Mouse (Mus musculus): ENCODE results near the gene Tnfrsf25. TPM values are rescaled to one million over a fixed set of nuclear protein-coding genes. Genes with fewer than 3 reads are reported as not detected.

Gene Tnfrsf25
- polyA plus RNA-seq, 1 experiment from 2014 or later = 0.91 TPM

DNA sequence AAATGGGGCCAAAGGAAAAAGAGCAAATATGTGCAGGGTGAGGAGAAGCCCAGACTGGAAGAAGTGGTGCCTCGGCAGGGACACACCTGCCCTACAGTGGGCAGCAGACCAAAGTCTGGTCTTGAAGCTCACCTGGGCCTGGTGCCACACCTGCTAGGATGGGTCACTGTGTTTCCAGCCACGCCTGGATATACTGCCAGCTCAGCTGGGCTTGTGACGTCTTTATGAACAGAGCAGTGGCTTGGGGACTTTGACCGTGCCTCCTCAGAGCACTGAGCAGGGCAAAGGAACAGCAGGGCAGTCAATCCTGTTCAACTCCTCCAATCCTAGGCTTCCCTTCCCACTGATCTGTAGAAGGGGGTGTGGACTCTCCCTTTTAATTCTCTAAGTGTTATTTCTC is 45.0 kb downstream of the Tnfrsf25 start:
- H3K4me2 ChIP-seq (replicated peaks; ENCODE audit: low read depth, low read length) = no peak overlapping the region
- no peaks in the 10 kb centered on the region for H3K36me3 ChIP-seq (ENCODE audit: control insufficient read depth, insufficient read depth, low read length)
- H3K9me3 ChIP-seq (ENCODE audit: control insufficient read depth, low read depth, low read length) = no peaks in the 10 kb centered on the region; the same call in 1 of the 2 replicates
- WGBS = 33% methylated on average over 4 of the region's 4 CpGs
- H3K4me3 ChIP-seq (ENCODE audit: low read depth, low read length) = no peak overlapping the region
- no peak overlapping the region for H3K9ac ChIP-seq (replicated peaks; ENCODE audit: low read depth, low read length)
- H3K27ac ChIP-seq (ENCODE audit: low read length) = no peak overlapping the region
- no peak for ATAC-seq (ENCODE audit: insufficient number of reproducible peaks, insufficient read depth, low FRiP score, low read depth)
- H3K27me3 ChIP-seq (ENCODE audit: control insufficient read depth, insufficient read depth, low read length) = peaks cover 48% of the 10 kb centered on the region
- H3K4me1 ChIP-seq (ENCODE audit: control insufficient read depth, insufficient read depth, low read length) = peaks cover 19% of the 10 kb centered on the region; the same call in 1 of the 2 replicates

DNA sequence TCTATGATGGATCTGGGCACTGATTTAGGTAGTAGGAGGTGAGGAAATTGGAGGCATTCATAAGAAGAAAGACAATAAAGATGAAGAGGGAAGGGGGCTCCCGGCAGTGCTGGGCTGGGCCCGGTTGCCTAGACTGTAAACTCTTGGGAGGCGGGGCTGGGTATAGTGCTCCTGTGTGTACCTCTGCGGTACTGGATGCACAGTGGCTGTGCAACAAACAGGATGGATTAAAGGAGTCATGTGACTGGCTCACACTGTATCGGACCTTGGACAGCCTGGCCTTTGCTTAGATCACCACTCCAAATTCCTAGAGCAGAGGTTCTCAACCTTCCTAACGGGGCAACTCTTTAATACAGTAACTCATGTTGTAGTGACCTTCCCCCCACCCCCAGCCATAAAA is 45.9 kb downstream of the Tnfrsf25 start:
- H3K9ac ChIP-seq (replicated peaks; ENCODE audit: low read depth, low read length) = no peak overlapping the region
- H3K4me1 ChIP-seq (ENCODE audit: control insufficient read depth, insufficient read depth, low read length) = peaks cover 20% of the 10 kb centered on the region; the same call in 1 of the 2 replicates
- H3K36me3 ChIP-seq (ENCODE audit: control insufficient read depth, insufficient read depth, low read length) = no peaks in the 10 kb centered on the region
- ATAC-seq (ENCODE audit: insufficient number of reproducible peaks, insufficient read depth, low FRiP score, low read depth) = no peak
- no peak overlapping the region for H3K4me2 ChIP-seq (replicated peaks; ENCODE audit: low read depth, low read length)
- no peaks in the 10 kb centered on the region; the same call in 1 of the 2 replicates for H3K9me3 ChIP-seq (ENCODE audit: control insufficient read depth, low read depth, low read length)
- no peak overlapping the region for H3K27ac ChIP-seq (ENCODE audit: low read length)
- 63% methylated on average over 6 of the region's 6 CpGs for WGBS
- H3K27me3 ChIP-seq (ENCODE audit: control insufficient read depth, insufficient read depth, low read length) = peaks cover 48% of the 10 kb centered on the region
- H3K4me3 ChIP-seq (ENCODE audit: low read depth, low read length) = no peak overlapping the region

DNA sequence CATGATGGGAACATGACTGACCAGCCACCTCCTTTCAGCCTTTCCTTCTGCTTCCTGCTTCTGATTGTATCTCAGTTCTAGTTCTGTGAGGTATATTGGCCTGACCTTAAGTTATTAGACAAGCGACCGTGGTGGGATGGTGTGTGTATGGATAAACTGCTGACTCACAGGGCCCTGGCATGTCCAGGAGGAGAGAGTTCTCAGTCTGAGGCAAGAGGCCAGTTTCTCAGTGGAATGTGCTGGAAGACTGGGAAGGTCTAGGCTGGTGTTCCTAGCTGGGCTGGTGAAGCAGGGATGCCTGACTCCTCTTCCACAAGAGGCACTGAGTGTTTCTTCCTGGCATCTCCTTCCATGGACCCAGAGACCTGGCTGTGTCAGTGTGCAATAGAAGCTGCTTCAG is 47.0 kb downstream of the Tnfrsf25 start:
- peaks cover 40% of the 10 kb centered on the region for H3K27me3 ChIP-seq (ENCODE audit: control insufficient read depth, insufficient read depth, low read length)
- H3K27ac ChIP-seq (ENCODE audit: low read length) = no peak overlapping the region
- H3K4me3 ChIP-seq (ENCODE audit: low read depth, low read length) = no peak overlapping the region
- H3K9me3 ChIP-seq (ENCODE audit: control insufficient read depth, low read depth, low read length) = no peaks in the 10 kb centered on the region; the same call in 1 of the 2 replicates
- WGBS = 76% methylated on average over 2 of the region's 2 CpGs
- no peak for ATAC-seq (ENCODE audit: insufficient number of reproducible peaks, insufficient read depth, low FRiP score, low read depth)
- H3K9ac ChIP-seq (replicated peaks; ENCODE audit: low read depth, low read length) = no peak overlapping the region
- peaks cover 20% of the 10 kb centered on the region; the same call in 1 of the 2 replicates for H3K4me1 ChIP-seq (ENCODE audit: control insufficient read depth, insufficient read depth, low read length)
- H3K36me3 ChIP-seq (ENCODE audit: control insufficient read depth, insufficient read depth, low read length) = no peaks in the 10 kb centered on the region
- no peak overlapping the region for H3K4me2 ChIP-seq (replicated peaks; ENCODE audit: low read depth, low read length)

- H3K27me3 ChIP-seq (ENCODE audit: control insufficient read depth, insufficient read depth, low read length) = peaks cover 15% of the 10 kb centered on the region
- 19% methylated on average over 22 of the region's 22 CpGs for WGBS
- H3K4me3 ChIP-seq (ENCODE audit: low read depth, low read length) = no peak overlapping the region
- peak; percentile 50; the same call in 1 of the 2 replicates for ATAC-seq (ENCODE audit: insufficient number of reproducible peaks, insufficient read depth, low FRiP score, low read depth)
- H3K36me3 ChIP-seq (ENCODE audit: control insufficient read depth, insufficient read depth, low read length) = no peaks in the 10 kb centered on the region
- H3K9ac ChIP-seq (replicated peaks; ENCODE audit: low read depth, low read length) = no peak overlapping the region
- H3K4me1 ChIP-seq (ENCODE audit: control insufficient read depth, insufficient read depth, low read length) = 0 out of 2 replicates have a peak, but pooled peaks cover 4% of the 10 kb centered on the region
- no peak overlapping the region for H3K4me2 ChIP-seq (replicated peaks; ENCODE audit: low read depth, low read length)
- H3K9me3 ChIP-seq (ENCODE audit: control insufficient read depth, low read depth, low read length) = no peaks in the 10 kb centered on the region; the same call in 1 of the 2 replicates
- H3K27ac ChIP-seq (ENCODE audit: low read length) = no peak overlapping the region; the same call in 1 of the 2 replicates
Measured at GRCm38 (mm10) chr4:152165036-152165931, 49.5 kb downstream of the Tnfrsf25 start.

DNA sequence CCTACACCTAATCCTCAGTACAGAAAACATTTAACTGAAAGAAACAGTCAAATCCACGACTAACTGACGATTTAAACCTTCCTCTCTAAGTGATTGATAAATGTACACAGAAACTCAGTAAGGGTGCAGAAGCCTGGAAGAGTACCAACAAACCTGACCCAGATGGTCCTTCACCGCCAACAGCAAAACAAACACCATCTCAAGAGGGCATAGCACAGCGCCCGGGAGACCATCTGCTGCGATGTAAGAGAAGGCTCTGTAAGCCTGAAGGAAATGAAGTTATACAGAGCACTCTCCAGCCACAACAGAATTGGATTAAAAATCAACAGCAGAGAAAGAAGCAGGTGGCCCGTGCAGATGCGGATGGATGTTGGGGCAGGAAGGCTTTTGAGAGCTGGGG is 52.3 kb downstream of the Tnfrsf25 start:
- no peak overlapping the region for H3K9ac ChIP-seq (replicated peaks; ENCODE audit: low read depth, low read length)
- H3K27me3 ChIP-seq (ENCODE audit: control insufficient read depth, insufficient read depth, low read length) = no peaks in the 10 kb centered on the region
- H3K36me3 ChIP-seq (ENCODE audit: control insufficient read depth, insufficient read depth, low read length) = no peaks in the 10 kb centered on the region
- WGBS = 30% methylated on average over 8 of the region's 8 CpGs
- no peaks in the 10 kb centered on the region; the same call in 1 of the 2 replicates for H3K9me3 ChIP-seq (ENCODE audit: control insufficient read depth, low read depth, low read length)
- no peak overlapping the region for H3K27ac ChIP-seq (ENCODE audit: low read length)
- no peak overlapping the region for H3K4me3 ChIP-seq (ENCODE audit: low read depth, low read length)
- 0 out of 2 replicates have a peak, but pooled peaks cover 4% of the 10 kb centered on the region for H3K4me1 ChIP-seq (ENCODE audit: control insufficient read depth, insufficient read depth, low read length)
- no peak for ATAC-seq (ENCODE audit: insufficient number of reproducible peaks, insufficient read depth, low FRiP score, low read depth)
- H3K4me2 ChIP-seq (replicated peaks; ENCODE audit: low read depth, low read length) = no peak overlapping the region

GRCm38 (mm10) chr4:152169103-152169502 is 53.4 kb downstream of the Tnfrsf25 start:
- Histone ChIP-seq H3K4me1 (ENCODE audit: control insufficient read depth, insufficient read depth, low read length) (0 out of 2 replicates have a peak, but pooled peaks cover 4% of the 10 kb centered on the region), H3K9ac (replicated peaks; ENCODE audit: low read depth, low read length) (no peak overlapping the region), H3K27me3 (ENCODE audit: control insufficient read depth, insufficient read depth, low read length) (no peaks in the 10 kb centered on the region)

More at GRCm38 (mm10) chr4:152169103-152169502, 53.4 kb downstream of the Tnfrsf25 start:
- H3K27ac ChIP-seq (ENCODE audit: low read length) = no peak overlapping the region
- ATAC-seq (ENCODE audit: insufficient number of reproducible peaks, insufficient read depth, low FRiP score, low read depth) = no peak
- no peaks in the 10 kb centered on the region for H3K36me3 ChIP-seq (ENCODE audit: control insufficient read depth, insufficient read depth, low read length)
- no peak overlapping the region for H3K4me2 ChIP-seq (replicated peaks; ENCODE audit: low read depth, low read length)
- WGBS = 78% methylated on average over 7 of the region's 7 CpGs
- H3K9me3 ChIP-seq (ENCODE audit: control insufficient read depth, low read depth, low read length) = no peaks in the 10 kb centered on the region
- H3K4me3 ChIP-seq (ENCODE audit: low read depth, low read length) = no peak overlapping the region

Other genes starting within 250 kb of the Tnfrsf25 start
- gene Dnajc11, start 182.2 kb upstream of the Tnfrsf25 start, polyA plus RNA-seq (2014; fragmentation: Nextera tagmentation; extraction: Ambion mirVana) = 59.9 and 62.6 TPM in 2 replicates
- gene Thap3, start 126.9 kb upstream of the Tnfrsf25 start, polyA plus RNA-seq (2014; fragmentation: Nextera tagmentation; extraction: Ambion mirVana) = 35.6 and 38.2 TPM in 2 replicates
- 22.7 and 22.8 TPM in 2 replicates for gene Phf13, start 119.7 kb upstream of the Tnfrsf25 start, polyA plus RNA-seq (2014; fragmentation: Nextera tagmentation; extraction: Ambion mirVana)
- 5.8 and 7.3 TPM in 2 replicates for gene Klhl21, start 107.1 kb upstream of the Tnfrsf25 start, polyA plus RNA-seq (2014; fragmentation: Nextera tagmentation; extraction: Ambion mirVana)
- 18.0 and 21.8 TPM in 2 replicates for gene Zbtb48, start 88.3 kb upstream of the Tnfrsf25 start, polyA plus RNA-seq (2014; fragmentation: Nextera tagmentation; extraction: Ambion mirVana)
- gene Tas1r1, start 77.4 kb upstream of the Tnfrsf25 start, polyA plus RNA-seq (2014; fragmentation: Nextera tagmentation; extraction: Ambion mirVana) = 0.30 and 0.34 TPM in 2 replicates
- 29.5 and 30.0 TPM in 2 replicates for gene Nol9, start 76.6 kb upstream of the Tnfrsf25 start, polyA plus RNA-seq (2014; fragmentation: Nextera tagmentation; extraction: Ambion mirVana)
- 10.4 and 11.5 TPM in 2 replicates for gene Plekhg5, start 43.4 kb upstream of the Tnfrsf25 start, polyA plus RNA-seq (2014; fragmentation: Nextera tagmentation; extraction: Ambion mirVana)
- 10.5 and 10.9 TPM in 2 replicates for gene Espn, start 36.4 kb downstream of the Tnfrsf25 start, polyA plus RNA-seq (2014; fragmentation: Nextera tagmentation; extraction: Ambion mirVana)
- gene Hes2, start 42.9 kb downstream of the Tnfrsf25 start, polyA plus RNA-seq (2014; fragmentation: Nextera tagmentation; extraction: Ambion mirVana) = 0.29 and 0.55 TPM in 2 replicates
- 71.4 and 72.4 TPM in 2 replicates for gene Acot7, start 62.2 kb downstream of the Tnfrsf25 start, polyA plus RNA-seq (2014; fragmentation: Nextera tagmentation; extraction: Ambion mirVana)
- 14.2 and 19.1 TPM in 2 replicates for gene Gpr153, start 158.3 kb downstream of the Tnfrsf25 start, polyA plus RNA-seq (2014; fragmentation: Nextera tagmentation; extraction: Ambion mirVana)
- gene Hes3, start 175.7 kb downstream of the Tnfrsf25 start, polyA plus RNA-seq (2014; fragmentation: Nextera tagmentation; extraction: Ambion mirVana) = 0.43 TPM in 1 of 2 replicates, not detected in the other
- gene Icmt, start 181.3 kb downstream of the Tnfrsf25 start, polyA plus RNA-seq (2014; fragmentation: Nextera tagmentation; extraction: Ambion mirVana) = 20.2 and 22.6 TPM in 2 replicates
- 1.00 and 1.1 TPM in 2 replicates for gene Rnf207, start 203.1 kb downstream of the Tnfrsf25 start, polyA plus RNA-seq (2014; fragmentation: Nextera tagmentation; extraction: Ambion mirVana)
- 483 and 497 TPM in 2 replicates for gene Rpl22, start 209.8 kb downstream of the Tnfrsf25 start, polyA plus RNA-seq (2014; fragmentation: Nextera tagmentation; extraction: Ambion mirVana)
- 0.39 and 0.81 TPM in 2 replicates for gene Chd5, start 222.7 kb downstream of the Tnfrsf25 start, polyA plus RNA-seq (2014; fragmentation: Nextera tagmentation; extraction: Ambion mirVana)

Data from stomach, embryonic 14.5 days (tissue).